ENCODE assay signal across 18 mouse cellular contexts in genomic region chr12:79253294-79254053, GRCm38 (mm10). TPM values are rescaled to one million over a fixed set of nuclear protein-coding genes. Genes with fewer than 3 reads are reported as not detected.
DNase-seq lines count a peak whose midpoint lies in the region; ATAC-seq and TF ChIP-seq lines count a peak whose summit lies in the region.
"Had no signal": no experiment of that assay in that cellular context is flagged by ENCODE, and none has a peak within 500 bp of the region (broad histone marks: within the 10 kb centered on the region; RNA-seq: fewer than 3 reads in every experiment).

No protein-coding gene starts in this region.

- TF ChIP-seq POLR2A in bone marrow, adult 2 months (IDR thresholded peaks at IDR 0.05; ENCODE audit: borderline replicate concordance, control insufficient read depth, low read depth, low read length): no peak

- H3K9me3 ChIP-seq in liver, embryonic 15.5 days (replicated peaks): no peaks in the 10 kb centered on the region
- no peaks in the 10 kb centered on the region for H3K9me3 ChIP-seq in liver, embryonic 12.5 days (replicated peaks)
- no peaks in the 10 kb centered on the region for H3K9me3 ChIP-seq in kidney, embryonic 15.5 days (replicated peaks)
- no peaks in the 10 kb centered on the region for H3K9me3 ChIP-seq in midbrain, embryonic 13.5 days
- H3K9me3 ChIP-seq: limb, embryonic 10.5 days; stomach, embryonic 15.5 days had no signal

- 0 out of 2 replicates have a peak overlapping the region, but pooled peaks have one; percentile 14 for H3K27ac ChIP-seq in liver, embryonic 15.5 days (replicated peaks)
- H3K27ac ChIP-seq in liver, embryonic 12.5 days: no peak overlapping the region
- peak overlapping the region; percentile 94 for H3K27ac ChIP-seq in bone marrow, adult 2 months (ENCODE audit: control insufficient read depth, insufficient read depth, low read depth, low read length, poor library complexity)
- peak overlapping the region; percentile 51 for H3K27ac ChIP-seq in kidney, embryonic 15.5 days
- no peak overlapping the region for H3K27ac ChIP-seq in midbrain, embryonic 13.5 days
- H3K27ac ChIP-seq: heart, adult 2 months; limb, embryonic 10.5 days; stomach, embryonic 15.5 days had no signal

- H3K9ac ChIP-seq in liver, embryonic 15.5 days: no peak overlapping the region
- no peak overlapping the region for H3K9ac ChIP-seq in liver, embryonic 12.5 days
- H3K9ac ChIP-seq in kidney, embryonic 15.5 days: no peak overlapping the region
- H3K9ac ChIP-seq in midbrain, embryonic 13.5 days (replicated peaks): no peak overlapping the region
- H3K9ac ChIP-seq: lung, embryonic 14.5 days; stomach, embryonic 15.5 days had no signal

- H3K4me2 ChIP-seq in liver, embryonic 15.5 days: no peak overlapping the region
- H3K4me2 ChIP-seq in liver, embryonic 12.5 days: no peak overlapping the region
- no peak overlapping the region for H3K4me2 ChIP-seq in kidney, embryonic 15.5 days
- no peak overlapping the region for H3K4me2 ChIP-seq in midbrain, embryonic 13.5 days (replicated peaks)
- H3K4me2 ChIP-seq: lung, embryonic 14.5 days; stomach, embryonic 15.5 days had no signal

- TF ChIP-seq CTCF in bone marrow, adult 2 months (IDR thresholded peaks at IDR 0.05; ENCODE audit: control insufficient read depth, insufficient read depth, low read length): no peak

- no peaks in the 10 kb centered on the region for H3K27me3 ChIP-seq in liver, embryonic 15.5 days
- H3K27me3 ChIP-seq in liver, embryonic 12.5 days (replicated peaks): no peaks in the 10 kb centered on the region
- H3K27me3 ChIP-seq in kidney, embryonic 15.5 days: no peaks in the 10 kb centered on the region
- no peaks in the 10 kb centered on the region for H3K27me3 ChIP-seq in midbrain, embryonic 13.5 days
- H3K27me3 ChIP-seq: stomach, embryonic 15.5 days had no signal

- H3K36me3 ChIP-seq in liver, embryonic 15.5 days (replicated peaks): peaks cover 84% of the 10 kb centered on the region
- H3K36me3 ChIP-seq in liver, embryonic 12.5 days: peaks cover 91% of the 10 kb centered on the region
- peaks cover 94% of the 10 kb centered on the region for H3K36me3 ChIP-seq in kidney, embryonic 15.5 days
- H3K36me3 ChIP-seq in midbrain, embryonic 13.5 days: peaks cover 92% of the 10 kb centered on the region

- WGBS in liver, embryonic 15.5 days (ENCODE audit: insufficient replicate concordance): 79% methylated on average over 9 of the region's 9 CpGs
- WGBS in liver, embryonic 12.5 days (ENCODE audit: insufficient replicate concordance): 85% methylated on average over 9 of the region's 9 CpGs
- 73% methylated on average over 9 of the region's 9 CpGs for WGBS in bone marrow, adult 2 months
- 68% methylated on average over 9 of the region's 9 CpGs for WGBS in kidney, embryonic 15.5 days
- 92% methylated on average over 9 of the region's 9 CpGs for WGBS in midbrain, embryonic 13.5 days

- no peak overlapping the region for H3K4me3 ChIP-seq in liver, embryonic 15.5 days (replicated peaks)
- H3K4me3 ChIP-seq in liver, embryonic 12.5 days: no peak overlapping the region
- H3K4me3 ChIP-seq in bone marrow, adult 2 months (replicated peaks; ENCODE audit: control insufficient read depth, low read depth, low read length): no peak overlapping the region
- no peak overlapping the region for H3K4me3 ChIP-seq in kidney, embryonic 15.5 days (replicated peaks)
- H3K4me3 ChIP-seq in midbrain, embryonic 13.5 days (replicated peaks): no peak overlapping the region
- H3K4me3 ChIP-seq: heart, adult 2 months; limb, embryonic 10.5 days; myocyte; stomach, embryonic 15.5 days had no signal

- ATAC-seq in liver, embryonic 15.5 days (ENCODE audit: insufficient read depth): no peak; the same call in 1 of the 2 replicates
- ATAC-seq in liver, embryonic 12.5 days: no peak
- peak; percentile 78 for ATAC-seq in kidney, embryonic 15.5 days (replicated peaks; ENCODE audit: low FRiP score)
- peak; percentile 72 for ATAC-seq in neutrophil, adult 5-6 weeks (ENCODE audit: extremely low read depth, insufficient number of reproducible peaks, low FRiP score, poor library complexity, severe bottlenecking)
- ATAC-seq in midbrain, embryonic 13.5 days: no peak
- ATAC-seq: activated CD4-positive, CD25-positive, alpha-beta regulatory T cell, adult 4 months; inflammation-experienced regulatory T-cells, adult 6 months had no signal

- H3K4me1 ChIP-seq in liver, embryonic 15.5 days (replicated peaks): no peaks in the 10 kb centered on the region
- no peaks in the 10 kb centered on the region for H3K4me1 ChIP-seq in liver, embryonic 12.5 days
- no peaks in the 10 kb centered on the region; the same call in none of the 2 replicates for H3K4me1 ChIP-seq in bone marrow, adult 2 months (ENCODE audit: control insufficient read depth, insufficient read depth, low read length)
- H3K4me1 ChIP-seq in kidney, embryonic 15.5 days: peaks cover 4% of the 10 kb centered on the region; the same call in 1 of the 2 replicates
- H3K4me1 ChIP-seq in midbrain, embryonic 13.5 days (replicated peaks): no peaks in the 10 kb centered on the region
- H3K4me1 ChIP-seq: limb, embryonic 10.5 days; stomach, embryonic 15.5 days had no signal

- no peak for DNase-seq in c-Kit-positive CD71-positive TER-119-positive erythroid progenitor cells, embryonic 14.5 days (ENCODE audit: low spot score)
- DNase-seq: cerebellum, adult 2 months; heart, adult 2 months; heart, postnatal 36 days; lung, embryonic 14.5 days; right cerebral cortex, postnatal 14 days; thymus, postnatal 25 days had no signal

RNA-seq across cellular contexts. Expression of gene Zfyve26, which starts 42.6 kb away (rescaled TPM):
- polyA plus RNA-seq in liver, embryonic 15.5 days (2015; fragmentation: Nextera tagmentation; extraction: Ambion mirVana): 7.3 and 7.6 TPM in 2 replicates
- polyA plus RNA-seq in liver, embryonic 12.5 days (2016; fragmentation: Nextera tagmentation; extraction: Ambion mirVana): 10.6 and 11.1 TPM in 2 replicates
- polyA plus RNA-seq in bone marrow, adult 2 months (2011; ENCODE audit: insufficient read depth, insufficient read length, low replicate concordance, missing spikeins): 15.1 and 33.5 TPM in 2 replicates
- 14.4 and 15.4 TPM in 2 replicates for polyA plus RNA-seq in kidney, embryonic 15.5 days (2015; fragmentation: Nextera tagmentation; extraction: Ambion mirVana)
- 64.7 and 76.7 TPM in 2 replicates for total RNA-seq in neutrophil, adult 5-6 weeks (2017)
- polyA plus RNA-seq in midbrain, embryonic 13.5 days (2015; fragmentation: Nextera tagmentation; extraction: Ambion mirVana): 9.0 and 13.0 TPM in 2 replicates

RNA-seq across cellular contexts. Expression of gene Rad51b, which starts 43.6 kb away (rescaled TPM):
- 4.3 and 4.6 TPM in 2 replicates for polyA plus RNA-seq in liver, embryonic 15.5 days (2015; fragmentation: Nextera tagmentation; extraction: Ambion mirVana)
- 5.3 and 7.5 TPM in 2 replicates for polyA plus RNA-seq in liver, embryonic 12.5 days (2016; fragmentation: Nextera tagmentation; extraction: Ambion mirVana)
- 2.0 and 2.3 TPM in 2 replicates for polyA plus RNA-seq in bone marrow, adult 2 months (2011; ENCODE audit: insufficient read depth, insufficient read length, low replicate concordance, missing spikeins)
- polyA plus RNA-seq in kidney, embryonic 15.5 days (2015; fragmentation: Nextera tagmentation; extraction: Ambion mirVana): 7.8 and 8.2 TPM in 2 replicates
- total RNA-seq in neutrophil, adult 5-6 weeks (2017): 0.25 and 0.70 TPM in 2 replicates
- 3.2 and 3.3 TPM in 2 replicates for polyA plus RNA-seq in midbrain, embryonic 13.5 days (2015; fragmentation: Nextera tagmentation; extraction: Ambion mirVana)

RNA-seq across cellular contexts. Expression of gene Rdh12, which starts 44.8 kb away (rescaled TPM):
- polyA plus RNA-seq in liver, embryonic 15.5 days (2015; fragmentation: Nextera tagmentation; extraction: Ambion mirVana): 1.3 and 1.4 TPM in 2 replicates
- 0.23 and 0.41 TPM in 2 replicates for polyA plus RNA-seq in liver, embryonic 12.5 days (2016; fragmentation: Nextera tagmentation; extraction: Ambion mirVana)
- 10.4 and 28.6 TPM in 2 replicates for polyA plus RNA-seq in bone marrow, adult 2 months (2011; ENCODE audit: insufficient read depth, insufficient read length, low replicate concordance, missing spikeins)
- 2.4 and 3.1 TPM in 2 replicates for polyA plus RNA-seq in kidney, embryonic 15.5 days (2015; fragmentation: Nextera tagmentation; extraction: Ambion mirVana)
- total RNA-seq in neutrophil, adult 5-6 weeks (2017): 73.3 and 81.9 TPM in 2 replicates
- 0.67 and 1.1 TPM in 2 replicates for polyA plus RNA-seq in midbrain, embryonic 13.5 days (2015; fragmentation: Nextera tagmentation; extraction: Ambion mirVana)
- total RNA-seq: heart, postnatal 36 days had no signal

Comparison
In these comparisons a context has a peak if more than half of its experiments do, and no peak if none do; other contexts are left out.
1. H3K27ac ChIP-seq: peak in liver, embryonic 15.5 days (single experiment), bone marrow, adult 2 months (single experiment) and kidney, embryonic 15.5 days (single experiment); none in liver, embryonic 12.5 days (single experiment) and midbrain, embryonic 13.5 days (single experiment).
2. ATAC-seq: peak in kidney, embryonic 15.5 days (single experiment) and neutrophil, adult 5-6 weeks (single experiment); none in liver, embryonic 15.5 days (single experiment), liver, embryonic 12.5 days (single experiment) and midbrain, embryonic 13.5 days (single experiment).